In genomic region chr11:62819059-62819686, GRCm38 (mm10) we compare ENCODE assay signal across 18 mouse cellular contexts. TPM values are rescaled to one million over a fixed set of nuclear protein-coding genes. Genes with fewer than 3 reads are reported as not detected.
A peak's percentile ranks its signal among the peaks of the same experiment; 100 is the strongest.
DNase-seq lines count a peak whose midpoint lies in the region; ATAC-seq and TF ChIP-seq lines count a peak whose summit lies in the region.
"Had no signal": no experiment of that assay in that cellular context is flagged by ENCODE, and none has a peak within 500 bp of the region (broad histone marks: within the 10 kb centered on the region; RNA-seq: fewer than 3 reads in every experiment).

No protein-coding gene starts in this region.

- no peak for DNase-seq in lung, postnatal 0 days (ENCODE audit: low spot score)
- no peak for DNase-seq in lung, postnatal 14 days
- no peak for DNase-seq in embryonic facial prominence, embryonic 14.5 days (ENCODE audit: low spot score)
- DNase-seq in cerebellum, adult 8-10 months = no peak
- DNase-seq: adrenal gland, adult 8-10 months; cerebellum, adult 9-11 months; heart, postnatal 14 days; thymus, adult 2 months had no signal

- no peak overlapping the region for H3K9ac ChIP-seq in heart, embryonic 12.5 days
- no peak overlapping the region for H3K9ac ChIP-seq in heart, embryonic 11.5 days (ENCODE audit: low read depth, low read length)
- no peak overlapping the region for H3K9ac ChIP-seq in lung, postnatal 0 days (replicated peaks; ENCODE audit: low read depth)
- no peak overlapping the region for H3K9ac ChIP-seq in embryonic facial prominence, embryonic 14.5 days (ENCODE audit: low read depth, low read length)
- no peak overlapping the region for H3K9ac ChIP-seq in neural tube, embryonic 15.5 days (replicated peaks)
- H3K9ac ChIP-seq: hindbrain, embryonic 14.5 days; liver, embryonic 12.5 days; neural tube, embryonic 12.5 days had no signal

- peaks cover 23% of the 10 kb centered on the region for H3K4me1 ChIP-seq in heart, embryonic 12.5 days (replicated peaks)
- peaks cover 12% of the 10 kb centered on the region; the same call in 1 of the 2 replicates for H3K4me1 ChIP-seq in heart, embryonic 11.5 days (ENCODE audit: control insufficient read depth, insufficient read depth, low read length)
- peaks cover 3% of the 10 kb centered on the region; the same call in 1 of the 2 replicates for H3K4me1 ChIP-seq in lung, postnatal 0 days (ENCODE audit: insufficient read depth, low read depth, low read length)
- H3K4me1 ChIP-seq in embryonic facial prominence, embryonic 14.5 days (ENCODE audit: control insufficient read depth, insufficient read depth, low read length) = peaks cover 28% of the 10 kb centered on the region; the same call in 1 of the 2 replicates
- H3K4me1 ChIP-seq in neural tube, embryonic 15.5 days = peaks cover 23% of the 10 kb centered on the region

- no peak overlapping the region for H3K4me3 ChIP-seq in heart, embryonic 12.5 days
- H3K4me3 ChIP-seq in heart, embryonic 11.5 days (ENCODE audit: low read depth, low read length) = no peak overlapping the region
- no peak overlapping the region for H3K4me3 ChIP-seq in lung, postnatal 0 days (ENCODE audit: low read depth, low read length)
- H3K4me3 ChIP-seq in embryonic facial prominence, embryonic 14.5 days (ENCODE audit: low read depth, low read length) = no peak overlapping the region
- H3K4me3 ChIP-seq in neural tube, embryonic 15.5 days (replicated peaks) = no peak overlapping the region

- no peak for TF ChIP-seq CTCF in lung, postnatal 0 days (IDR thresholded peaks at IDR 0.05)

- no peak overlapping the region for H3K27ac ChIP-seq in heart, embryonic 12.5 days (ENCODE audit: poor library complexity, severe bottlenecking)
- H3K27ac ChIP-seq in heart, embryonic 11.5 days (ENCODE audit: low read depth, low read length) = no peak overlapping the region
- H3K27ac ChIP-seq in lung, postnatal 0 days (ENCODE audit: low read length) = peak overlapping the region; percentile 91
- H3K27ac ChIP-seq in embryonic facial prominence, embryonic 14.5 days (replicated peaks; ENCODE audit: low read depth, low read length) = peak overlapping the region; percentile 79; the same call in 1 of the 2 replicates
- H3K27ac ChIP-seq in neural tube, embryonic 15.5 days (replicated peaks) = no peak overlapping the region
- H3K27ac ChIP-seq: hindbrain, embryonic 14.5 days; liver, embryonic 12.5 days; neural tube, embryonic 12.5 days had no signal

- peak overlapping the region; percentile 75; the same call in 1 of the 2 replicates for H3K4me2 ChIP-seq in heart, embryonic 12.5 days
- H3K4me2 ChIP-seq in heart, embryonic 11.5 days = no peak overlapping the region
- H3K4me2 ChIP-seq in lung, postnatal 0 days (replicated peaks; ENCODE audit: low read depth, low read length) = 0 out of 2 replicates have a peak overlapping the region, but pooled peaks have one; percentile 63
- 0 out of 2 replicates have a peak overlapping the region, but pooled peaks have one; percentile 81 for H3K4me2 ChIP-seq in embryonic facial prominence, embryonic 14.5 days (ENCODE audit: low read depth, low read length)
- 0 out of 2 replicates have a peak overlapping the region, but pooled peaks have one; percentile 63 for H3K4me2 ChIP-seq in neural tube, embryonic 15.5 days

- H3K27me3 ChIP-seq in heart, embryonic 12.5 days (replicated peaks) = no peaks in the 10 kb centered on the region
- H3K27me3 ChIP-seq in heart, embryonic 11.5 days (ENCODE audit: control insufficient read depth, insufficient read depth, low read length) = no peaks in the 10 kb centered on the region
- H3K27me3 ChIP-seq in lung, postnatal 0 days (replicated peaks; ENCODE audit: insufficient read depth, low read length) = no peaks in the 10 kb centered on the region
- H3K27me3 ChIP-seq in embryonic facial prominence, embryonic 14.5 days (replicated peaks; ENCODE audit: control insufficient read depth, insufficient read depth, low read length) = no peaks in the 10 kb centered on the region
- H3K27me3 ChIP-seq in neural tube, embryonic 15.5 days (replicated peaks) = peaks cover 4% of the 10 kb centered on the region; the same call in 1 of the 2 replicates
- H3K27me3 ChIP-seq: embryonic facial prominence, embryonic 12.5 days; intestine, embryonic 15.5 days; neural tube, embryonic 12.5 days had no signal

- no peaks in the 10 kb centered on the region for H3K36me3 ChIP-seq in heart, embryonic 12.5 days
- H3K36me3 ChIP-seq in heart, embryonic 11.5 days (ENCODE audit: control insufficient read depth, insufficient read depth, low read length) = no peaks in the 10 kb centered on the region
- no peaks in the 10 kb centered on the region for H3K36me3 ChIP-seq in lung, postnatal 0 days (ENCODE audit: insufficient read depth, low read length)
- H3K36me3 ChIP-seq in embryonic facial prominence, embryonic 14.5 days (ENCODE audit: control insufficient read depth, insufficient read depth, low read length) = 0 out of 2 replicates have a peak, but pooled peaks cover 6% of the 10 kb centered on the region
- no peaks in the 10 kb centered on the region for H3K36me3 ChIP-seq in neural tube, embryonic 15.5 days
- H3K36me3 ChIP-seq: embryonic facial prominence, embryonic 12.5 days; forebrain, embryonic 10.5 days; intestine, embryonic 15.5 days; liver, embryonic 12.5 days; midbrain, embryonic 10.5 days; neural tube, embryonic 12.5 days had no signal

- H3K9me3 ChIP-seq in heart, embryonic 12.5 days (replicated peaks) = no peaks in the 10 kb centered on the region
- H3K9me3 ChIP-seq in heart, embryonic 11.5 days (replicated peaks; ENCODE audit: control insufficient read depth, low read length) = no peaks in the 10 kb centered on the region
- no peaks in the 10 kb centered on the region for H3K9me3 ChIP-seq in lung, postnatal 0 days (ENCODE audit: low read length)
- H3K9me3 ChIP-seq in embryonic facial prominence, embryonic 14.5 days (ENCODE audit: control insufficient read depth, low read length) = no peaks in the 10 kb centered on the region
- H3K9me3 ChIP-seq in neural tube, embryonic 15.5 days (replicated peaks) = no peaks in the 10 kb centered on the region
- H3K9me3 ChIP-seq: embryonic facial prominence, embryonic 12.5 days; forebrain, embryonic 10.5 days; intestine, embryonic 15.5 days; liver, embryonic 12.5 days; midbrain, embryonic 10.5 days; neural tube, embryonic 12.5 days had no signal

- 82% methylated on average over 8 of the region's 8 CpGs for WGBS in heart, embryonic 12.5 days
- 80% methylated on average over 8 of the region's 8 CpGs for WGBS in heart, embryonic 11.5 days (ENCODE audit: insufficient replicate concordance)
- WGBS in lung, postnatal 0 days = 78% methylated on average over 8 of the region's 8 CpGs
- 89% methylated on average over 8 of the region's 8 CpGs for WGBS in embryonic facial prominence, embryonic 14.5 days
- WGBS in neural tube, embryonic 15.5 days = 97% methylated on average over 8 of the region's 8 CpGs

- no peak for ATAC-seq in heart, embryonic 12.5 days (ENCODE audit: insufficient number of reproducible peaks, low FRiP score)
- ATAC-seq in heart, embryonic 11.5 days (replicated peaks; ENCODE audit: insufficient number of reproducible peaks, low FRiP score, low TSS enrichment) = no peak
- no peak for ATAC-seq in lung, postnatal 0 days
- ATAC-seq in embryonic facial prominence, embryonic 14.5 days (ENCODE audit: low read depth) = no peak
- ATAC-seq in neural tube, embryonic 15.5 days (ENCODE audit: low FRiP score) = no peak

- TF ChIP-seq EP300 in lung, postnatal 0 days (IDR thresholded peaks at IDR 0.05) = no peak

RNA-seq across cellular contexts. Expression of gene Trim16, which starts 0.9 kb away (rescaled TPM):
- 5.4 and 6.0 TPM in 2 replicates for polyA plus RNA-seq in heart, embryonic 12.5 days (2016; fragmentation: Nextera tagmentation; extraction: Ambion mirVana)
- 3.9 and 5.4 TPM in 2 replicates for polyA plus RNA-seq in heart, embryonic 11.5 days (2014; fragmentation: Nextera tagmentation; extraction: Ambion mirVana)
- 50.3 and 62.8 TPM in 2 replicates for polyA plus RNA-seq in lung, postnatal 0 days (2015; fragmentation: Nextera tagmentation; extraction: Ambion mirVana)
- 14.3 and 16.5 TPM in 2 replicates for polyA plus RNA-seq in embryonic facial prominence, embryonic 14.5 days (2014; fragmentation: Nextera tagmentation; extraction: Ambion mirVana)
- polyA plus RNA-seq in neural tube, embryonic 15.5 days (2015; fragmentation: Nextera tagmentation; extraction: Ambion mirVana) = 9.5 and 11.9 TPM in 2 replicates

RNA-seq across cellular contexts. Expression of gene Fbxw10, which starts 27.7 kb away (rescaled TPM):
- polyA plus RNA-seq in heart, embryonic 12.5 days (2016; fragmentation: Nextera tagmentation; extraction: Ambion mirVana) = 0.17 and 0.23 TPM in 2 replicates
- 0.21 and 0.24 TPM in 2 replicates for polyA plus RNA-seq in heart, embryonic 11.5 days (2014; fragmentation: Nextera tagmentation; extraction: Ambion mirVana)
- polyA plus RNA-seq in lung, postnatal 0 days (2015; fragmentation: Nextera tagmentation; extraction: Ambion mirVana) = 0.27 TPM in 2 replicates
- polyA plus RNA-seq in embryonic facial prominence, embryonic 14.5 days (2014; fragmentation: Nextera tagmentation; extraction: Ambion mirVana) = 0.60 and 0.62 TPM in 2 replicates
- 0.19 and 0.55 TPM in 2 replicates for polyA plus RNA-seq in neural tube, embryonic 15.5 days (2015; fragmentation: Nextera tagmentation; extraction: Ambion mirVana)

RNA-seq across cellular contexts. Expression of gene Zfp286, which starts 29.9 kb away (rescaled TPM):
- polyA plus RNA-seq in heart, embryonic 12.5 days (2016; fragmentation: Nextera tagmentation; extraction: Ambion mirVana) = 10.6 and 11.0 TPM in 2 replicates
- polyA plus RNA-seq in heart, embryonic 11.5 days (2014; fragmentation: Nextera tagmentation; extraction: Ambion mirVana) = 11.3 and 12.9 TPM in 2 replicates
- polyA plus RNA-seq in lung, postnatal 0 days (2015; fragmentation: Nextera tagmentation; extraction: Ambion mirVana) = 4.7 and 5.1 TPM in 2 replicates
- 17.8 and 26.7 TPM in 2 replicates for polyA plus RNA-seq in embryonic facial prominence, embryonic 14.5 days (2014; fragmentation: Nextera tagmentation; extraction: Ambion mirVana)
- 25.0 and 25.3 TPM in 2 replicates for polyA plus RNA-seq in neural tube, embryonic 15.5 days (2015; fragmentation: Nextera tagmentation; extraction: Ambion mirVana)

Comparison
In these comparisons a context has a peak if more than half of its experiments do, and no peak if none do; other contexts are left out.
1. H3K27ac ChIP-seq: peak in lung, postnatal 0 days (single experiment) and embryonic facial prominence, embryonic 14.5 days (single experiment); none in heart, embryonic 12.5 days (single experiment), heart, embryonic 11.5 days (single experiment) and neural tube, embryonic 15.5 days (single experiment).